Mouse (Mus musculus): ENCODE measurements around the gene Mterf4. TPM values are rescaled to one million over a fixed set of nuclear protein-coding genes. Genes with fewer than 3 reads are reported as not detected.

Mterf4 gene
- total and polyA plus RNA-seq, 3 experiments, result 5.0 to 58.2 (median 20.2) TPM

DNA sequence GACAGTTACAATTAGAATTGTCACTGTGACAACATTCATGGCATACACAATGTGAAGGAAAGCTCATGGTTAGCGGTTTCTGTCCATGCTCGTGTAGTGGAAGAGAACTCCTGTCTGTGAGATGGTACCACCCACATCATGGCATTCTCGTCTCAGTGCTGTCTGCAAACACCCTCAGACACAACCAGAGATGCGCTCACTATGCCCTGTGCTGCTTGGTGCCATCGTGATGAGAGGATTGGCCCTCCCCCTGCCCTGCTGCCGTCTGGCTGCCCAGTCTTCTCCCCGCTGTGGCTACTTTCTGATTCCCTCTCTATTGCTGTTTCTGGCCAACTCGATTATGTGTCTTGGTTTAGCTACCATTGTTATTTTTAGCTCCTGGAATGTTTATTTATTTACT lies 13.7 kb downstream of the Mterf4 start:
- Histone ChIP-seq H3K4me3 (ENCODE audit: low read depth, low read length) (no peak overlapping the region), H3K9me3 (replicated peaks) (no peaks in the 10 kb centered on the region), H3K36me3 (replicated peaks) (peaks cover 16% of the 10 kb centered on the region), H3K4me1 (ENCODE audit: insufficient read depth, low read depth, low read length) (no peaks in the 10 kb centered on the region), H3K27me3 (ENCODE audit: insufficient read depth, low read length) (peaks cover 7% of the 10 kb centered on the region)
- TF ChIP-seq POLR2AphosphoS5 (IDR thresholded peaks at IDR 0.05; ENCODE audit: insufficient replicate concordance, low read depth, low read length) (peak; percentile 56; the same call in 1 of the 2 replicates), CTCF (IDR thresholded peaks at IDR 0.05; ENCODE audit: low read depth, low read length) (no peak), TAL1 (conservative IDR thresholded peaks at IDR 0.05; ENCODE audit: low read depth, low read length) (no peak)
- DNase-seq (ENCODE audit: low spot score) (no peak), ATAC-seq (ENCODE audit: extremely low read depth, insufficient number of reproducible peaks, low FRiP score, poor library complexity, severe bottlenecking) (no peak)

DNA sequence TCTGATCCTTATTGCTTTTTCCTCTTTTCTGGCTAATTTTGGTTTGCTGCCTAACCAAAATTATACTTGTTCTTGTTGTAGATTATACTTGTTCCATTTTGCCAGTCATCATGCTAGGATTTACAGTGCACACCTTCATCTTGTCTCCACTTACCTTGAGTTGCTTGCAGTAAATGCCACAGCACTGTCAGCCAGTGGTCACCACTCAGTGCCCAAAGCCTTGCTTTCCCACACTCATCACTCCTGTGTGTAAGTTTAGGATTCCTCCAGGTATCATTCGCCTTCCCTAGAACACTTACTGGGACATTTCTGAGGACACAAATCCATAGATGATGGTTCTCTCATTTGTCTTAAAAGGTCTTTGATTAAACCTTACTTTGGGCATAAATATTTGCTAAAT lies 14.1 kb downstream of the Mterf4 start:
- H3K9me3 ChIP-seq (replicated peaks), result no peaks in the 10 kb centered on the region
- no peak for ATAC-seq (ENCODE audit: extremely low read depth, insufficient number of reproducible peaks, low FRiP score, poor library complexity, severe bottlenecking)
- H3K4me1 ChIP-seq (ENCODE audit: insufficient read depth, low read depth, low read length), result no peaks in the 10 kb centered on the region

DNA sequence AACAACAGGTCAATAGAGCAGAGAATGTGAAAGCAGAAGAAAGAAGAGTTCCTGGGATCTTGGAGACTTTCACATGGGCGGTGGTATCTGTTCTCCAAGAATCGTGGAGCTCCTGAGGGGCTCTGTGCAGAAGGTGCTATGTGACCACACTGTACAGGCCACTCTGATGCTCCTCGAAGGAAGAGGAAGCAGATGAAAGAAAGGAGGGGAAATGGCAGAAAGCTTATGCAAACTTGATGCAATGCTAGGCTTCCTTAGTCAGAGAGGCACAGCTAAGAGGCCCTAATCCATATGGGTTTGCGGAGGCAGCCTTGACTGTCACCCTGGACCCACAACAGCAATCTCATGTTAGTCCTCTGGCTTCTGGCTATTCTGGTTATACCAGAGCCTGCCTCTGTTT lies 14.8 kb downstream of the Mterf4 start:
- H3K9me3 ChIP-seq (replicated peaks), result no peaks in the 10 kb centered on the region
- no peak for TF ChIP-seq POLR2AphosphoS5 (IDR thresholded peaks at IDR 0.05; ENCODE audit: insufficient replicate concordance, low read depth, low read length)
- TF ChIP-seq GATA1 (IDR thresholded peaks at IDR 0.05; ENCODE audit: borderline replicate concordance, low read length), result no peak
- TF ChIP-seq TAL1 (conservative IDR thresholded peaks at IDR 0.05; ENCODE audit: low read depth, low read length), result no peak
- no peak for TF ChIP-seq GATA2 (IDR thresholded peaks at IDR 0.05; ENCODE audit: borderline replicate concordance, low read depth, low read length)
- TF ChIP-seq CTCF (IDR thresholded peaks at IDR 0.05; ENCODE audit: low read depth, low read length), result no peak
- DNase-seq (ENCODE audit: low spot score) (no peak), ATAC-seq (ENCODE audit: extremely low read depth, insufficient number of reproducible peaks, low FRiP score, poor library complexity, severe bottlenecking) (no peak)
- H3K27me3 ChIP-seq (ENCODE audit: insufficient read depth, low read length), result peaks cover 12% of the 10 kb centered on the region
- no peak overlapping the region for H3K4me3 ChIP-seq (ENCODE audit: low read depth, low read length)
- no peaks in the 10 kb centered on the region for H3K4me1 ChIP-seq (ENCODE audit: insufficient read depth, low read depth, low read length)
- peaks cover 6% of the 10 kb centered on the region for H3K36me3 ChIP-seq (replicated peaks)

More for the DNA sequence above, 14.1 kb downstream of the Mterf4 start:
- Histone ChIP-seq H3K36me3 (replicated peaks) (peaks cover 12% of the 10 kb centered on the region), H3K4me3 (ENCODE audit: low read depth, low read length) (no peak overlapping the region), H3K27me3 (ENCODE audit: insufficient read depth, low read length) (peaks cover 11% of the 10 kb centered on the region)
- no peak for DNase-seq (ENCODE audit: low spot score)
- TF ChIP-seq TAL1 (conservative IDR thresholded peaks at IDR 0.05; ENCODE audit: low read depth, low read length), result no peak
- TF ChIP-seq CTCF (IDR thresholded peaks at IDR 0.05; ENCODE audit: low read depth, low read length), result no peak
- no peak for TF ChIP-seq POLR2AphosphoS5 (IDR thresholded peaks at IDR 0.05; ENCODE audit: insufficient replicate concordance, low read depth, low read length)
- TF ChIP-seq GATA1 (IDR thresholded peaks at IDR 0.05; ENCODE audit: borderline replicate concordance, low read length), result no peak
- no peak for TF ChIP-seq GATA2 (IDR thresholded peaks at IDR 0.05; ENCODE audit: borderline replicate concordance, low read depth, low read length)

DNA sequence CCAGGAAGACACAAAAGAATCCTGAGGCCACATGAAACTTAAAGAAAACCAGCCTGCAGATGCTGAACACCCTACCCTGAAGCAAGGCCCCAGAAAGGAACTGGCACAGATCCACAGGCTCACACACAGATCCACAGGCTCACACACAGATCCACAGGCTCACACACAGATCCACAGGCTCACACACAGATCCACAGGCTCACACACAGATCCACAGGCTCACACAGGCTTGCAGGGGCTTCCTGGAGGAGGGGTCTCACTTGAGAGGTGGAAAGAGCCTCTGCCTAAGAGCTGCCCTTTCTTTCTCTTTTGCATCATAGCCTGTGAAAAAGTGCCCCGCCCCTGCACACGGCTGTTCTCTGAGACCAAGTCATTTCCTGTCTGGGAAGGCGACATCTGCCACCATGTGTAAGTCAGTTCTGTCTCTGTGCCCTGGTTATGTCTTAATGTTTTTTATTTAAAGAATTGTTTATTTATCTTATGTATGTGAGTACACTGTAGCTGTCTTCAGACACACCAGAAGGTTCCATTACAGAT lies 16.0 kb downstream of the Mterf4 start:
- ATAC-seq (ENCODE audit: extremely low read depth, insufficient number of reproducible peaks, low FRiP score, poor library complexity, severe bottlenecking) (no peak), DNase-seq (ENCODE audit: low spot score) (no peak)
- H3K27me3 ChIP-seq (ENCODE audit: insufficient read depth, low read length), result peaks cover 18% of the 10 kb centered on the region
- no peaks in the 10 kb centered on the region for H3K9me3 ChIP-seq (replicated peaks)
- no peak overlapping the region for H3K4me3 ChIP-seq (ENCODE audit: low read depth, low read length)
- H3K4me1 ChIP-seq (ENCODE audit: insufficient read depth, low read depth, low read length), result no peaks in the 10 kb centered on the region
- TF ChIP-seq GATA1 (IDR thresholded peaks at IDR 0.05; ENCODE audit: borderline replicate concordance, low read length) (no peak), TAL1 (conservative IDR thresholded peaks at IDR 0.05; ENCODE audit: low read depth, low read length) (no peak), CTCF (IDR thresholded peaks at IDR 0.05; ENCODE audit: low read depth, low read length) (no peak), GATA2 (IDR thresholded peaks at IDR 0.05; ENCODE audit: borderline replicate concordance, low read depth, low read length) (no peak), POLR2AphosphoS5 (IDR thresholded peaks at IDR 0.05; ENCODE audit: insufficient replicate concordance, low read depth, low read length) (no peak)
- H3K36me3 ChIP-seq (replicated peaks), result no peaks in the 10 kb centered on the region

DNA sequence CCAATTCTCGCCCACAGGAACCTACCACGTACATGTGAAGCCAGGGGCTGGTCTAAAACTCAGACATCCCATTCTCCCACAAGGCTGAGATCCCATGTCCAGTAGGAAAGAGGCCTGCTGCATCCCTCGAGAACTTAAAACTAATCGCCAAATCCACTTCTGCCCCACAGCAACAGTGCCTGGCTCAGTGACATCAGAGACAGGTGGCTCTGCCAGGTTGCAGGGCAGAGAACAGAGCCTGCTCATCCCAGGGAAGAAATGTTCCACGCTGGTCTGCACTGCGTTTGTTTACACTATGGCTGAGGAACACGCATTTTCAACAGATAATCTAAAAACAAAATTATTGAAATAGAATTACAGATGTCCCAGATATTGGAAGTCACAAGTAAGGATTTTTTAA lies 28.7 kb downstream of the Mterf4 start:
- TF ChIP-seq POLR2AphosphoS5 (IDR thresholded peaks at IDR 0.05; ENCODE audit: insufficient replicate concordance, low read depth, low read length) (no peak), CTCF (IDR thresholded peaks at IDR 0.05; ENCODE audit: low read depth, low read length) (no peak), GATA2 (IDR thresholded peaks at IDR 0.05; ENCODE audit: borderline replicate concordance, low read depth, low read length) (no peak), GATA1 (IDR thresholded peaks at IDR 0.05; ENCODE audit: borderline replicate concordance, low read length) (no peak), TAL1 (conservative IDR thresholded peaks at IDR 0.05; ENCODE audit: low read depth, low read length) (no peak)
- Histone ChIP-seq H3K4me1 (ENCODE audit: insufficient read depth, low read depth, low read length) (peaks cover 2% of the 10 kb centered on the region; the same call in 1 of the 2 replicates), H3K9me3 (replicated peaks) (no peaks in the 10 kb centered on the region), H3K4me3 (ENCODE audit: low read depth, low read length) (no peak overlapping the region), H3K36me3 (replicated peaks) (no peaks in the 10 kb centered on the region), H3K27me3 (ENCODE audit: insufficient read depth, low read length) (peaks cover 2% of the 10 kb centered on the region; the same call in 1 of the 2 replicates)
- no peak for DNase-seq (ENCODE audit: low spot score)
- no peak for ATAC-seq (ENCODE audit: extremely low read depth, insufficient number of reproducible peaks, low FRiP score, poor library complexity, severe bottlenecking)

- DNase-seq (ENCODE audit: low spot score) (no peak), ATAC-seq (ENCODE audit: extremely low read depth, insufficient number of reproducible peaks, low FRiP score, poor library complexity, severe bottlenecking) (no peak)
- Histone ChIP-seq H3K36me3 (replicated peaks) (no peaks in the 10 kb centered on the region), H3K9me3 (replicated peaks) (no peaks in the 10 kb centered on the region), H3K4me1 (ENCODE audit: insufficient read depth, low read depth, low read length) (peaks cover 2% of the 10 kb centered on the region; the same call in 1 of the 2 replicates), H3K4me3 (ENCODE audit: low read depth, low read length) (no peak overlapping the region), H3K27me3 (ENCODE audit: insufficient read depth, low read length) (peaks cover 2% of the 10 kb centered on the region; the same call in 1 of the 2 replicates)
- TF ChIP-seq GATA2 (IDR thresholded peaks at IDR 0.05; ENCODE audit: borderline replicate concordance, low read depth, low read length) (no peak), CTCF (IDR thresholded peaks at IDR 0.05; ENCODE audit: low read depth, low read length) (no peak), GATA1 (IDR thresholded peaks at IDR 0.05; ENCODE audit: borderline replicate concordance, low read length) (no peak), POLR2AphosphoS5 (IDR thresholded peaks at IDR 0.05; ENCODE audit: insufficient replicate concordance, low read depth, low read length) (no peak), TAL1 (conservative IDR thresholded peaks at IDR 0.05; ENCODE audit: low read depth, low read length) (no peak)
Measured at GRCm38 (mm10) chr1:93275561-93275960, 30.2 kb downstream of the Mterf4 start.
